Mouse (Mus musculus): ENCODE data around the gene Gm28036.

The Gm28036 gene

GRCm38 (mm10) chr2:156084541-156084940 is 42.4 kb downstream of the Gm28036 start:
- no peak for DNase-seq (ENCODE audit: low spot score in 2 of 2)

GRCm38 (mm10) chr2:156080391-156080790 is 46.5 kb downstream of the Gm28036 start:
- DNase-seq (ENCODE audit: low spot score in 2 of 2): no peak

- peak in 1 of 2 experiments; percentile 28 for DNase-seq (ENCODE audit: low spot score in 2 of 2)
Measured at GRCm38 (mm10) chr2:156079674-156080073, 47.2 kb downstream of the Gm28036 start.

GRCm38 (mm10) chr2:156079183-156079560 is 47.7 kb downstream of the Gm28036 start:
- DNase-seq (ENCODE audit: low spot score in 2 of 2): no peak

- no peak for DNase-seq (ENCODE audit: low spot score in 2 of 2)
Measured at GRCm38 (mm10) chr2:156078421-156079182, 48.3 kb downstream of the Gm28036 start.

- no peak for DNase-seq (ENCODE audit: low spot score in 2 of 2)
Measured at GRCm38 (mm10) chr2:156077461-156077860, 49.4 kb downstream of the Gm28036 start.

GRCm38 (mm10) chr2:156073725-156074124 is 53.2 kb downstream of the Gm28036 start:
- DNase-seq (ENCODE audit: low spot score in 2 of 2): peak in 1 of 2 experiments; percentile 42

GRCm38 (mm10) chr2:156071236-156071635 is 55.7 kb downstream of the Gm28036 start:
- no peak for DNase-seq (ENCODE audit: low spot score in 2 of 2)

GRCm38 (mm10) chr2:156067916-156068315 is 59.0 kb downstream of the Gm28036 start:
- no peak for DNase-seq (ENCODE audit: low spot score in 2 of 2)

GRCm38 (mm10) chr2:156066126-156066525 is 60.8 kb downstream of the Gm28036 start:
- DNase-seq (ENCODE audit: low spot score in 2 of 2): no peak

GRCm38 (mm10) chr2:156065099-156066041 is 61.5 kb downstream of the Gm28036 start, which contains the start of gene Spag4:
TSS of gene Spag4 (plus strand) at chr2:156065175.
- DNase-seq (ENCODE audit: low spot score in 2 of 2): peak; percentile 51 to 59

GRCm38 (mm10) chr2:156052816-156053215 is 74.1 kb downstream of the Gm28036 start, which contains the start of gene Fer1l4:
TSS of gene Fer1l4 (minus strand) at chr2:156052947.
- DNase-seq (ENCODE audit: low spot score in 2 of 2): no peak

- DNase-seq (ENCODE audit: low spot score in 2 of 2): no peak
Measured at GRCm38 (mm10) chr2:156047929-156048328, 79.0 kb downstream of the Gm28036 start.

- no peak for DNase-seq (ENCODE audit: low spot score in 2 of 2)
Measured at GRCm38 (mm10) chr2:156042903-156043302, 84.0 kb downstream of the Gm28036 start.

GRCm38 (mm10) chr2:156039390-156039789 is 87.5 kb downstream of the Gm28036 start:
- no peak for DNase-seq (ENCODE audit: low spot score in 2 of 2)

GRCm38 (mm10) chr2:156025482-156025881 is 101.4 kb downstream of the Gm28036 start:
- DNase-seq (ENCODE audit: low spot score in 2 of 2): no peak

Measured in heart, adult 9 months (tissue).